Mouse (Mus musculus) neural tube, embryonic 15.5 days (tissue): Measurements from ENCODE around the gene Dcps. TPM values are rescaled to one million over a fixed set of nuclear protein-coding genes. Genes with fewer than 3 reads are reported as not detected.

ENCODE experiments used
- ATAC-seq: fragments of 200-750 bp; cut with Nextera tagmentation; 2 replicates; pipeline ENCODE4 v1.8.0; 2017; ENCODE audit warnings: mild to moderate bottlenecking, moderate TSS enrichment, moderate library complexity; ENCODE audit not compliant: low FRiP score
- H3K27ac ChIP-seq: fragments of 300-500 bp; sonication (generic); replicated peaks from 2 replicates; pipeline ENCODE4 v1.5.1; 2015; ENCODE audit warnings: mild to moderate bottlenecking, inconsistent platforms
- H3K27me3 ChIP-seq: fragments of 300-500 bp; sonication (generic); replicated peaks from 2 replicates; pipeline ENCODE4 v1.6.1; 2015; ENCODE audit warnings: inconsistent platforms
- H3K36me3 ChIP-seq: fragments of 300-500 bp; sonication (generic); 2 replicates; pipeline ENCODE4 v1.6.1; 2015; ENCODE audit warnings: inconsistent platforms
- H3K4me1 ChIP-seq: fragments of 300-500 bp; sonication (generic); 2 replicates; pipeline ENCODE4 v1.6.1; 2015; ENCODE audit warnings: inconsistent platforms
- H3K4me2 ChIP-seq: fragments of 300-500 bp; sonication (generic); 2 replicates; pipeline ENCODE4 v1.6.1; 2015; ENCODE audit warnings: inconsistent platforms, mild to moderate bottlenecking, moderate library complexity
- H3K4me3 ChIP-seq: fragments of 300-500 bp; sonication (generic); replicated peaks from 2 replicates; pipeline ENCODE4 v1.5.1; 2015; ENCODE audit warnings: mild to moderate bottlenecking, inconsistent platforms
- H3K9ac ChIP-seq: fragments of 300-500 bp; sonication (generic); replicated peaks from 2 replicates; pipeline ENCODE4 v1.6.1; 2015; ENCODE audit warnings: mild to moderate bottlenecking, inconsistent platforms
- H3K9me3 ChIP-seq: fragments of 300-500 bp; sonication (generic); replicated peaks from 2 replicates; pipeline ENCODE4 v1.6.1; 2016; ENCODE audit warnings: inconsistent platforms
- WGBS: fragments of 180-500 bp; shearing (Covaris S2); methylation state at CpG from one replicate; pipeline ENCODE4 v1.1.7; 2015; ENCODE audit warnings: mixed read lengths; 5-methylcytosine and 5-hydroxymethylcytosine counted together
- polyA plus RNA-seq: library from polyadenylated mRNA; unstranded; fragments of >200 nt; fragmentation: Nextera tagmentation; extraction: Ambion mirVana; gene quantifications from 2 replicates; pipeline ENCODE4 v1.2.1, GENCODE M21; 2015

Dcps gene
- polyA plus RNA-seq, 1 experiment from 2014 or later = 69.1 TPM

DNA sequence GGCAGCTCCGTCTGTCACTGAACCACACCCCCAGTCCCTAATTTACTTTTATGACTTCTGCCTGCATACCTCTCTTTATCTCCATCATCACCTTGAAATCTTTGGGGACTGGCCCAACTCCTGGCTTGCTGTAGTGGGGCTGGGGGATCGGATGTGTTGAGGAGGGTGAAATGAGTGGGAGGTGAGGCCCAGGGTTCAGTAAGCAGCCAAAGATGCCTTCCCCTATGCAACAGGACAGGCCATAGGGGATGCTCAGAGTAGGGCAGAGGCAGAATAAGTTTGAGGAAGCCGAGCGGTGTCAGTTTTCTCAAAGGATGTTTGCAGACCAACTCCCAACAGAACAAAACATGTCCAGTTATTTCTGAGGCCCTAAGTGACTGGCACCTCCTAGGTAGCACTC is 60.6 kb downstream of the Dcps start:
- Histone ChIP-seq H3K4me1 (peaks cover 35% of the 10 kb centered on the region), H3K27me3 (no peaks in the 10 kb centered on the region), H3K4me2 (peak overlapping the region; percentile 69), H3K27ac (no peak overlapping the region), H3K9ac (no peak overlapping the region), H3K9me3 (no peaks in the 10 kb centered on the region), H3K36me3 (no peaks in the 10 kb centered on the region), H3K4me3 (0 out of 2 replicates have a peak overlapping the region, but pooled peaks have one; percentile 69)
- 51% methylated on average over 3 of the region's 4 CpGs for WGBS
- ATAC-seq = no peak

- Histone ChIP-seq H3K9ac (no peak overlapping the region), H3K4me1 (peaks cover 39% of the 10 kb centered on the region), H3K27ac (no peak overlapping the region), H3K4me2 (no peak overlapping the region), H3K36me3 (no peaks in the 10 kb centered on the region), H3K4me3 (no peak overlapping the region), H3K9me3 (no peaks in the 10 kb centered on the region), H3K27me3 (no peaks in the 10 kb centered on the region)
- WGBS = 90% methylated on average over 3 of the region's 3 CpGs
- no peak for ATAC-seq
Measured at GRCm38 (mm10) chr9:35114234-35114633, 61.6 kb downstream of the Dcps start.

DNA sequence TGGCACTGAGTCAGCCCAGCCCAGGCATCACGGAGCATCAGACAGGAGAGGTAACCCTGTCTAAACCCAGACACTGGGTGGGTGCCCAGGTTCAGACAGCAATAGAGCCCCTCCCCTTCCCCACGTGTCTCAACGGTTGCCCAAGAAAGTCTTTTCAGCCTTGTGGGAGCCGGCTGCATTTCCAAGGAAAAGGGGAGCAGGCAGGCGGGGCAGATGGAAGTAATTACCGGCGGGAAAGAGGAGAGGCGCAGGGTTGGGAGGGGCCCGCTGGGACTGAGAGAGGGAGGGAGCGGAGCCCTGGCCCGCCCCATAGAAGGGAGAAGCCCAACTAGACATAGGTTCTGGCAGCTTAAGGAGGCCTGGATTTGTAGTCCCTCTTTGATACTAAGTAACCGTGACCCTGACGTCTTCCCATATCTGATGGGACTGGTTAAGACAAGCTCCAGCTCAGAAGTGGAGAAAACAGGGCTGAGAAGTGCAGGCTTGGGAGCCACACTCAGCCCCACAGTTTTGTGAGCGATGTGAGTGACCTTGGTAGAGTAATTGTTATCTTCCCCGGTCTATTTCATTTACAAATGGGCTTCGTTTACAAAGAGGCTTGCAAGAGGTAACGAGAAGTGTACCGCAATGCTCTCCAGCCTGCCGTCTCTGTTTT is 63.8 kb downstream of the Dcps start:
- Histone ChIP-seq H3K4me2 (peak overlapping the region; percentile 36), H3K27ac (no peak overlapping the region), H3K9me3 (no peaks in the 10 kb centered on the region), H3K4me3 (no peak overlapping the region), H3K4me1 (peaks cover 34% of the 10 kb centered on the region), H3K27me3 (no peaks in the 10 kb centered on the region), H3K36me3 (no peaks in the 10 kb centered on the region), H3K9ac (no peak overlapping the region)
- ATAC-seq = no peak
- WGBS = 19% methylated on average over 19 of the region's 19 CpGs

DNA sequence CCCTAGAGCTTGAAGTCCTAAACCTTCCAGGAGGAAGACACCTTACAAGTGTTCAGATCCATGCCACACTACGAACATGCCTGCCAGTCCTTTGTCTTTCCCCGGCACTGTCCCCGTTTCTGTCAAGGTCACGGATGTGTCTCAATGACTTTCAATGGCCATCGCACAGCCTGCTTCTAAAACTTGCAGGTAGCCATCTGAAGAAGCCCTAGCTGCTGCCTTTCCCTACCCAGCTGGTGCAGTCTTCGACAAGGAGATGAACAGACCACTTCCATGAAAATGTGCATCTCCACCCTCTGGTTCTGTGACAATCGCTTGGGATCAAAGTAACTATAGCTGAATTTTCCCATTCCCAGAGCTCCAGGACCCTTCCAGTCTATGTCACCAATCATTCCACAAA is 64.4 kb downstream of the Dcps start:
- Histone ChIP-seq H3K4me2 (peak overlapping the region; percentile 36), H3K9ac (no peak overlapping the region), H3K27ac (no peak overlapping the region), H3K4me3 (no peak overlapping the region), H3K4me1 (peaks cover 35% of the 10 kb centered on the region), H3K36me3 (no peaks in the 10 kb centered on the region), H3K27me3 (no peaks in the 10 kb centered on the region), H3K9me3 (no peaks in the 10 kb centered on the region)
- ATAC-seq = no peak
- 82% methylated on average over 7 of the region's 7 CpGs for WGBS

DNA sequence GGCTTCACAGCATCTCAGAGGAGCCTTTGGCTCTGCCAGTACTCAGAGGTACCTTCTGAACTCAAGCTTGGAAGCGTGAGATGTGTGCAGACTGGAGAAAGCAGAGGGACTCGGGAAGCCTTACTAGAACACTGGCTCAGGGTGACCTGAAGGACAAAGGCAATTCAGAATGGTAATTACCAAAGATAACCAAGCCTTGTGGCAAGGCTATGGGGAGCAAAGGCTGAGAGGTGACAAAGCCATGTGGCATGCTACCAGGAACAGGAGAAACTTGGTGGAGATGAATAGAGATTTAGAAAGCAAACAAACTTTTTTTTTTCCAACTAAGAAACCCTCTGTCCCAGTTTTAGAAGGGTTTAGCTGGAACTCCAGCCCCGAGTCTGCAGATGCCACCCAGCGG is 65.3 kb downstream of the Dcps start:
- Histone ChIP-seq H3K4me2 (no peak overlapping the region), H3K27ac (no peak overlapping the region), H3K4me1 (peaks cover 33% of the 10 kb centered on the region), H3K36me3 (no peaks in the 10 kb centered on the region), H3K9me3 (no peaks in the 10 kb centered on the region), H3K9ac (no peak overlapping the region), H3K27me3 (no peaks in the 10 kb centered on the region), H3K4me3 (no peak overlapping the region)
- WGBS = 72% methylated on average over 4 of the region's 4 CpGs
- no peak for ATAC-seq

GRCm38 (mm10) chr9:35110051-35110450 is 65.8 kb downstream of the Dcps start:
- Histone ChIP-seq H3K27ac (no peak overlapping the region), H3K27me3 (no peaks in the 10 kb centered on the region), H3K9ac (no peak overlapping the region), H3K36me3 (no peaks in the 10 kb centered on the region), H3K4me2 (no peak overlapping the region), H3K9me3 (no peaks in the 10 kb centered on the region), H3K4me3 (no peak overlapping the region), H3K4me1 (peaks cover 30% of the 10 kb centered on the region)
- 94% methylated on average over 5 of the region's 5 CpGs for WGBS
- ATAC-seq = no peak

DNA sequence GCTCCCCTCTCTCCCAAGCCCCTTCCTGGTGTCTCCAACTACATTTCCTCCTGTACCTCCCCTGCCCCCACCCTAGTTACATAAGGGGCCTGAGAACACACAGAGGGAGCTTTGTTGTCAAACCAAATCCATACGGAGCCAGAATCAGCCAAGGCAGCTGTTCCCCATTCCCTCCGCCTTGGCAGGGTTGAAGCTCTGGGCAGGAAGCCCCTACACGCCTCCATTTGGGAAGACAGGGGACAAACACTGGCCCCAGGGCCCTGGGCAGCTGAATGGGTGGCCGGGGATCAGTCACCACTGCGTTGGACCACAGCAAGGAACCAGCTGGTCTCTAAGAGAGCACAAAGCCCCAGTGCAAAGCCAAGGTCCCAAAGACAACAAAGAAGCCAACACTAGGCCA is 66.9 kb downstream of the Dcps start:
- H3K9me3 ChIP-seq = no peaks in the 10 kb centered on the region
- ATAC-seq = peak; percentile 32; the same call in 1 of the 2 replicates
- WGBS = 52% methylated on average over 5 of the region's 5 CpGs
- H3K27ac ChIP-seq = no peak overlapping the region
- H3K4me1 ChIP-seq = peaks cover 28% of the 10 kb centered on the region
- H3K4me3 ChIP-seq = no peak overlapping the region
- H3K36me3 ChIP-seq = no peaks in the 10 kb centered on the region
- H3K4me2 ChIP-seq = no peak overlapping the region
- no peaks in the 10 kb centered on the region for H3K27me3 ChIP-seq
- H3K9ac ChIP-seq = no peak overlapping the region

DNA sequence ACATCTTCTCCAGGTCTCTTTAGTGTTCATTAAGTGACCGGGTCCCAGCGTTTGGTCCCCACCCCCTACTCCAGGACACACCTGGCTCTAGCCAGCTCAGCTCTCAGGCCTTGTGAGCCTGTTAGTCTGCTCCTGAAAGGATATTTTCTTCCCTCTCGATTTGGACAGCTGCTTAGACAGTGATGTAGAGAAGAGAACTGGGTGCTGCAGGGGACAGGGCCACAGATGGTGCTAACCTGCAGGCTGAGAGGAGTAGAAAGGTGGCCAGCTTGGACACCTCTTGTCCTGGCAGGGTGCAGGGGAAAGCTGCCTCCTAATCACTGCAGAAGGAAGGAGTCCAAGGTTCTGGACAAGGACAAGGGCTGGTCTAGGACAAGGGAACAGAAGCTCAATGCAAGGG is 67.8 kb downstream of the Dcps start:
- H3K27me3 ChIP-seq = no peaks in the 10 kb centered on the region
- H3K4me1 ChIP-seq = peaks cover 28% of the 10 kb centered on the region
- no peak overlapping the region for H3K27ac ChIP-seq
- no peak overlapping the region for H3K4me2 ChIP-seq
- 83% methylated on average over 3 of the region's 3 CpGs for WGBS
- H3K9ac ChIP-seq = no peak overlapping the region
- no peaks in the 10 kb centered on the region for H3K36me3 ChIP-seq
- ATAC-seq = no peak
- no peak overlapping the region for H3K4me3 ChIP-seq
- H3K9me3 ChIP-seq = no peaks in the 10 kb centered on the region

DNA sequence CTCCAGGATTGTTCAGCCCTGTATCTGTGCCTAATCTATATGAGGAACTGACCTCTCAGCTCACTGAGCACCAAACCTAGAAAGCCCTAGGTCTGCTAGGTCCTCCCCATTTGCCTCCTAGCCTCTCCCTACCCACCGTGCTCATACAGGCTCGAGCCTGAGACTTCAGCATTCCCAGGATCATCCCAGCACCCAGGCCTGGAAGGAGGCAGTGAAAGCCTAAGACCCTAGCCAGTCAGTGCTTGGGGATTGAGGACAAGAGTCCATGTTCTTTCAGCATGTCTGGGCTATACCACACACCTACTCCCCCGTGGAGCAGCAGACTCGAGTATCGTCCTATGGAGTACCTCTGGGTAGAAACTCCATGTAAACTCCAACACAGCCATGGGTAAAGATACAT is 68.5 kb downstream of the Dcps start:
- H3K9ac ChIP-seq = no peak overlapping the region
- 88% methylated on average over 5 of the region's 5 CpGs for WGBS

DNA sequence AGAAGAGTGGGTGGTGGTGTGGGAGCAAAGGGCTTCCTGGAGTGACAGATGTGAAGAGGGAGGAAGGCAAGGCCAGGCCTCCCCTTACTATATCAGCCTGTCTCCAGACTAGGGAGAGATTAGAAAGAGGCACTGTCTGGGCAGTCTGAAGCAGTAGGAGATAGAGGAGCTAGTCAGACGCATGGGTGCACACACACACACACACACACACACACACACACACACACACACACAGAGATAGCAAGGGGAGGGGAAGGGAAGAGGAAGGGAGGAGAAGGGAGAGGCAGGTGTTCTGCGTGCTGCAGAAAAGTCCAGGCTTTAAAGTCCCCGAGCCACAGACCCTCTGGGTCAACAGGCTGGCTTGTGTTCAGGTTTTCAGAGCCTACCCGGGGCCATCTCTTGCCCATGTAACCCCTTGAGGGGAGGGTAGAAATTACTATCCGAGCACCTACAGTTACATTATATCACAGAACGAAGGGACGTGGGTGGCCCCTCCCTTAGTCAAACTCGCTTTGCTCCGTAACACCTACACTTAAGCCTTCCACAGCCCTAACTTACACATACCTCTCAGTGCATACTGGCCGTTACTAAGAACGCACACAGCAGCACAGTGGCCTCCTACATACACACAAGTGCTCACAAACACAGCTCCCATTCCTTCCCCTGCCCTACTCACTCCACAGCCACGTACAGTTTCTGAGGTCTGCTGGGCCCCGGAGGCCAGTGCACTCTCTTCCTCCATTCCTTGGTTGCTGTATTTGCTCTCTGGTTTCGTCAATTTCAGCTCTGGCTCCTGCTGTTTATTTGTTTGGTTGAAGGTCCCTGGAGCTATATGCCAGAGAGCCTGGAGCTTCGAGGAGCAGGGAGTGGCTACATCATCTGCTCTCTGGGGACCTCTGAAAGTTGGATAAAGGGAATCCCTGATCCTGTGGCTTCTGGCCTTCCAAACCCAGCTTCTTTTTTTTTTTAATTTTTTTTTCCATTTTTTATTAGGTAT is 69.7 kb downstream of the Dcps start:
- Histone ChIP-seq H3K27ac (no peak overlapping the region), H3K27me3 (no peaks in the 10 kb centered on the region), H3K9me3 (no peaks in the 10 kb centered on the region), H3K36me3 (no peaks in the 10 kb centered on the region), H3K9ac (no peak overlapping the region), H3K4me2 (no peak overlapping the region), H3K4me3 (no peak overlapping the region), H3K4me1 (peaks cover 15% of the 10 kb centered on the region)
- ATAC-seq = no peak
- 67% methylated on average over 15 of the region's 15 CpGs for WGBS

More for the DNA sequence above, 68.5 kb downstream of the Dcps start:
- Histone ChIP-seq H3K4me2 (no peak overlapping the region), H3K27ac (no peak overlapping the region), H3K27me3 (no peaks in the 10 kb centered on the region), H3K4me1 (peaks cover 27% of the 10 kb centered on the region), H3K9me3 (no peaks in the 10 kb centered on the region), H3K36me3 (no peaks in the 10 kb centered on the region), H3K4me3 (no peak overlapping the region)
- no peak for ATAC-seq

- no peak for ATAC-seq
- H3K27me3 ChIP-seq = no peaks in the 10 kb centered on the region
- peaks cover 15% of the 10 kb centered on the region for H3K4me1 ChIP-seq
- no peaks in the 10 kb centered on the region for H3K9me3 ChIP-seq
- no peak overlapping the region for H3K4me3 ChIP-seq
- 82% methylated on average over 2 of the region's 2 CpGs for WGBS
- no peak overlapping the region for H3K9ac ChIP-seq
- no peak overlapping the region for H3K4me2 ChIP-seq
- no peak overlapping the region for H3K27ac ChIP-seq
- H3K36me3 ChIP-seq = no peaks in the 10 kb centered on the region
Measured at GRCm38 (mm10) chr9:35105438-35105837, 70.4 kb downstream of the Dcps start.

GRCm38 (mm10) chr9:35104711-35105110 is 71.2 kb downstream of the Dcps start:
- Histone ChIP-seq H3K9ac (no peak overlapping the region), H3K9me3 (no peaks in the 10 kb centered on the region), H3K27ac (no peak overlapping the region), H3K4me2 (no peak overlapping the region), H3K27me3 (no peaks in the 10 kb centered on the region), H3K4me1 (peaks cover 14% of the 10 kb centered on the region), H3K4me3 (no peak overlapping the region), H3K36me3 (no peaks in the 10 kb centered on the region)
- no peak for ATAC-seq
- WGBS = 82% methylated on average over 4 of the region's 4 CpGs
